Mouse (Mus musculus) erythroblast, embryonic 14.5 days (primary cell): ENCODE measurements around the gene Astn2.

Experiments
- GATA1 ChIP-seq: IDR thresholded peaks from 2 replicates; pipeline ENCODE4 v1.6.1; 2012; ENCODE audit warnings: low read length, inconsistent platforms, mixed read lengths
- TAL1 ChIP-seq: IDR thresholded peaks from 3 replicates; pipeline ENCODE4 v1.6.1; 2012; ENCODE audit warnings: low read length, inconsistent platforms, mixed read lengths

DNA sequence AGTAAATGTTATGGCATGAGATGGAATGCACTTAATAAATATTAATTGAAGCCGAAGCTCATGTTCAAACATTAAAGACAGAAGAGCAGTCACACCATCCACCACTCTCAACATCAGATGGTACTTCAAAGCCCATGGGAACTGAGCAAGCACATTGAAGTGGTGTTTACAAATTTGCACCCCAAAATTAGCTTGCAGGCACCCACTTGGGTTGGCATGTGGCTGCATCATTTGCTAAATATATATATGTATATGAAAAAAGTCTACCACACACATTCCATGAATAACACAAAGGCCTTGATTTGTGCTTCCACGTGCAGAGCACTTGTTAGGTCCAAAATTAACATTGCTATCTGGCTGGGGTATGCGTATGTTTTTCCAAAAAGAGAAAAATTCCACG, 140.4 kb downstream of the Astn2 start:
- no peak for TF ChIP-seq GATA1
- no peak for TF ChIP-seq TAL1
